Mouse (Mus musculus) limb, embryonic 14.5 days (tissue): ENCODE results near the gene Fbxw5. TPM values are rescaled to one million over a fixed set of nuclear protein-coding genes. Genes with fewer than 3 reads are reported as not detected.
"Not testable (repeated sequence)": the region's sequence is repeated elsewhere in the genome, so short reads cannot be mapped to it uniquely, and the experiment has no call there.

Experiments
- ATAC-seq: fragments of 200-750 bp; cut with Nextera tagmentation; 2 replicates; pipeline ENCODE4 v1.8.0; 2017; ENCODE audit warnings: low read depth, moderate number of reproducible peaks, moderate TSS enrichment; ENCODE audit not compliant: low FRiP score
- DNase-seq: peaks from one replicate; pipeline ENCODE4 v3.0.0-alpha.2; 2015; ENCODE audit warnings: low spot score
- H3K27ac ChIP-seq: fragments of 300-500 bp; sonication (generic); replicated peaks from 2 replicates; pipeline ENCODE4 v1.5.1; 2014; ENCODE audit warnings: low read depth, mild to moderate bottlenecking, low read length, moderate library complexity, mixed read lengths
- H3K27me3 ChIP-seq: fragments of 300-500 bp; sonication (generic); 2 replicates; pipeline ENCODE4 v1.6.1; 2014; ENCODE audit warnings: low read length, mixed read lengths; ENCODE audit not compliant: control insufficient read depth, insufficient read depth
- H3K36me3 ChIP-seq: fragments of 300-500 bp; sonication (generic); 2 replicates; pipeline ENCODE4 v1.6.1; 2014; ENCODE audit warnings: mild to moderate bottlenecking, low read length, moderate library complexity, mixed read lengths; ENCODE audit not compliant: control insufficient read depth, insufficient read depth
- H3K4me1 ChIP-seq: fragments of 300-500 bp; sonication (generic); 2 replicates; pipeline ENCODE4 v1.6.1; 2014; ENCODE audit warnings: antibody characterized with exemption, low read length, mixed read lengths; ENCODE audit not compliant: control insufficient read depth, insufficient read depth
- H3K4me2 ChIP-seq: fragments of 300-500 bp; sonication (generic); replicated peaks from 2 replicates; pipeline ENCODE4 v1.6.1; 2014; ENCODE audit warnings: low read depth, mild to moderate bottlenecking, low read length, moderate library complexity; ENCODE audit not compliant: severe bottlenecking
- H3K4me3 ChIP-seq: fragments of 300-500 bp; sonication (generic); replicated peaks from 2 replicates; pipeline ENCODE4 v1.5.1; 2014; ENCODE audit warnings: low read length
- H3K9ac ChIP-seq: fragments of 300-500 bp; sonication (generic); 2 replicates; pipeline ENCODE4 v1.6.1; 2014; ENCODE audit warnings: mild to moderate bottlenecking, low read depth, low read length, moderate library complexity; ENCODE audit not compliant: severe bottlenecking
- H3K9me3 ChIP-seq: fragments of 300-500 bp; sonication (generic); 2 replicates; pipeline ENCODE4 v1.6.1; 2016; ENCODE audit warnings: low read length; ENCODE audit not compliant: control insufficient read depth
- POLR2A ChIP-seq: fragments of 200-500 bp; IDR thresholded peaks from 2 replicates; pipeline ENCODE4 v1.8.0; 2012; ENCODE audit warnings: inconsistent platforms, mild to moderate bottlenecking, moderate library complexity, borderline replicate concordance; ENCODE audit not compliant: insufficient read depth, insufficient read length; ENCODE audit errors: extremely low read depth
- WGBS: fragments of 180-500 bp; shearing (Covaris S2); extraction: QIAGEN DNeasy Blood & Tissue Kit; methylation state at CpG from one replicate; pipeline ENCODE4 v1.1.7; 2014; 5-methylcytosine and 5-hydroxymethylcytosine counted together
- polyA plus RNA-seq, 2 experiments: library from polyadenylated mRNA; depleted of rRNA in 1 of 2; stranded (reverse) in 1 of 2; unstranded in 1 of 2; fragments of >200 nt; fragmentation: Nextera tagmentation in 1 of 2; extraction: Ambion mirVana in 1 of 2; gene quantifications; 2 replicates each; pipeline versions ENCODE4 v1.2.1 to v1.2.3; 2012 to 2014

Gene Fbxw5
- polyA plus RNA-seq, 2 experiments, result 46.2 to 70.0 TPM

- ATAC-seq (peak; percentile 100), DNase-seq (peak; percentile 99)
- no peaks in the 10 kb centered on the region for H3K9me3 ChIP-seq
- peak within 1 kb of the TSS; percentile 53; the same call in 1 of the 2 replicates for H3K27ac ChIP-seq
- no peaks in the 10 kb centered on the region for H3K27me3 ChIP-seq
- peak within 1 kb of the TSS; percentile 75 for H3K4me3 ChIP-seq
- H3K9ac ChIP-seq, result peak within 1 kb of the TSS; percentile 80
- peak within 1 kb of the TSS; percentile 77 for H3K4me2 ChIP-seq
- peaks cover 2% of the 10 kb centered on the region; the same call in 1 of the 2 replicates for H3K4me1 ChIP-seq
- no peaks in the 10 kb centered on the region; the same call in 1 of the 2 replicates for H3K36me3 ChIP-seq
- no peak for TF ChIP-seq POLR2A
- WGBS, result 3% methylated on average over 48 of the region's 48 CpGs
Observed at GRCm38 (mm10) chr2:25546811-25547491, 46.4 kb downstream of the Fbxw5 start, which contains the start of gene Traf2. Gene Traf2, minus strand, starts transcription at chr2:25546940.

- Histone ChIP-seq H3K4me2 (no peak overlapping the region), H3K9ac (no peak overlapping the region), H3K36me3 (no peaks in the 10 kb centered on the region; the same call in 1 of the 2 replicates), H3K4me1 (peaks cover 2% of the 10 kb centered on the region; the same call in 1 of the 2 replicates), H3K27ac (no peak overlapping the region), H3K9me3 (no peaks in the 10 kb centered on the region), H3K4me3 (no peak overlapping the region), H3K27me3 (no peaks in the 10 kb centered on the region)
- no peak for DNase-seq
- 65% methylated on average over 9 of the region's 9 CpGs for WGBS
- no peak for TF ChIP-seq POLR2A
- ATAC-seq, result no peak
Observed at GRCm38 (mm10) chr2:25549021-25549991, 48.8 kb downstream of the Fbxw5 start.

GRCm38 (mm10) chr2:25551186-25551585 is 50.6 kb downstream of the Fbxw5 start:
- Histone ChIP-seq H3K4me2 (no peak overlapping the region), H3K4me1 (no peaks in the 10 kb centered on the region), H3K27me3 (no peaks in the 10 kb centered on the region), H3K27ac (no peak overlapping the region), H3K9me3 (no peaks in the 10 kb centered on the region), H3K4me3 (no peak overlapping the region), H3K9ac (no peak overlapping the region), H3K36me3 (no peaks in the 10 kb centered on the region)
- 39% methylated on average over 5 of the region's 5 CpGs for WGBS
- DNase-seq (no peak), ATAC-seq (no peak)
- no peak for TF ChIP-seq POLR2A

- WGBS, result 86% methylated on average over 4 of the region's 4 CpGs
- H3K27me3 ChIP-seq, H3K4me1 ChIP-seq, ATAC-seq, H3K9me3 ChIP-seq, H3K27ac ChIP-seq, H3K4me3 ChIP-seq, H3K4me2 ChIP-seq, H3K36me3 ChIP-seq, DNase-seq, H3K9ac ChIP-seq: not testable (repeated sequence)
Observed at GRCm38 (mm10) chr2:25553171-25553786, 52.7 kb downstream of the Fbxw5 start.

Other genes starting within 250 kb of the Fbxw5 start
Only the 30 nearest of the 36 such genes appear.
- 0.09 TPM in 1 of 2 replicates, not detected in the other for gene Lrrc26, start 210.8 kb upstream of the Fbxw5 start, polyA plus RNA-seq (2012; rRNA removed)
- gene Lrrc26, start 210.8 kb upstream of the Fbxw5 start, polyA plus RNA-seq (2014; fragmentation: Nextera tagmentation; extraction: Ambion mirVana), result 0.15 TPM in 1 of 2 replicates, not detected in the other
- gene Grin1, start 181.6 kb upstream of the Fbxw5 start, polyA plus RNA-seq (2012; rRNA removed), result 0.34 and 0.42 TPM in 2 replicates
- 0.43 and 1.3 TPM in 2 replicates for gene Grin1, start 181.6 kb upstream of the Fbxw5 start, polyA plus RNA-seq (2014; fragmentation: Nextera tagmentation; extraction: Ambion mirVana)
- 34.8 and 35.3 TPM in 2 replicates for gene Man1b1, start 168.4 kb upstream of the Fbxw5 start, polyA plus RNA-seq (2012; rRNA removed)
- gene Man1b1, start 168.4 kb upstream of the Fbxw5 start, polyA plus RNA-seq (2014; fragmentation: Nextera tagmentation; extraction: Ambion mirVana), result 70.2 and 83.5 TPM in 2 replicates
- gene Dpp7, start 144.4 kb upstream of the Fbxw5 start, polyA plus RNA-seq (2012; rRNA removed), result 43.6 and 50.6 TPM in 2 replicates
- 24.7 and 25.8 TPM in 2 replicates for gene Dpp7, start 144.4 kb upstream of the Fbxw5 start, polyA plus RNA-seq (2014; fragmentation: Nextera tagmentation; extraction: Ambion mirVana)
- gene Uap1l1, start 135.1 kb upstream of the Fbxw5 start, polyA plus RNA-seq (2012; rRNA removed), result 8.2 and 10.7 TPM in 2 replicates
- 15.8 and 17.6 TPM in 2 replicates for gene Uap1l1, start 135.1 kb upstream of the Fbxw5 start, polyA plus RNA-seq (2014; fragmentation: Nextera tagmentation; extraction: Ambion mirVana)
- 42.5 and 59.7 TPM in 2 replicates for gene Sapcd2, start 128.4 kb upstream of the Fbxw5 start, polyA plus RNA-seq (2012; rRNA removed)
- 33.1 and 35.9 TPM in 2 replicates for gene Sapcd2, start 128.4 kb upstream of the Fbxw5 start, polyA plus RNA-seq (2014; fragmentation: Nextera tagmentation; extraction: Ambion mirVana)
- gene Entpd2, start 104.9 kb upstream of the Fbxw5 start, polyA plus RNA-seq (2012; rRNA removed), result 3.3 and 3.9 TPM in 2 replicates
- 2.1 and 2.6 TPM in 2 replicates for gene Entpd2, start 104.9 kb upstream of the Fbxw5 start, polyA plus RNA-seq (2014; fragmentation: Nextera tagmentation; extraction: Ambion mirVana)
- 76.2 TPM in 2 replicates for gene Npdc1, start 101.4 kb upstream of the Fbxw5 start, polyA plus RNA-seq (2012; rRNA removed)
- gene Npdc1, start 101.4 kb upstream of the Fbxw5 start, polyA plus RNA-seq (2014; fragmentation: Nextera tagmentation; extraction: Ambion mirVana), result 38.9 and 42.9 TPM in 2 replicates
- 0.05 and 0.11 TPM in 2 replicates for gene Fut7, start 77.5 kb upstream of the Fbxw5 start, polyA plus RNA-seq (2012; rRNA removed)
- gene Fut7, start 77.5 kb upstream of the Fbxw5 start, polyA plus RNA-seq (2014; fragmentation: Nextera tagmentation; extraction: Ambion mirVana), result not detected in 2 replicates
- gene Abca2, start 72.0 kb upstream of the Fbxw5 start, polyA plus RNA-seq (2012; rRNA removed), result 15.3 and 17.4 TPM in 2 replicates
- gene Abca2, start 72.0 kb upstream of the Fbxw5 start, polyA plus RNA-seq (2014; fragmentation: Nextera tagmentation; extraction: Ambion mirVana), result 5.9 and 7.4 TPM in 2 replicates
- gene Clic3, start 43.9 kb upstream of the Fbxw5 start, polyA plus RNA-seq (2012; rRNA removed), result 7.7 and 10.9 TPM in 2 replicates
- gene Clic3, start 43.9 kb upstream of the Fbxw5 start, polyA plus RNA-seq (2014; fragmentation: Nextera tagmentation; extraction: Ambion mirVana), result 13.4 and 22.5 TPM in 2 replicates
- 65.6 and 71.0 TPM in 2 replicates for gene Paxx, start 39.7 kb upstream of the Fbxw5 start, polyA plus RNA-seq (2012; rRNA removed)
- gene Paxx, start 39.7 kb upstream of the Fbxw5 start, polyA plus RNA-seq (2014; fragmentation: Nextera tagmentation; extraction: Ambion mirVana), result 34.0 and 44.9 TPM in 2 replicates
- gene Ptgds, start 30.7 kb upstream of the Fbxw5 start, polyA plus RNA-seq (2012; rRNA removed), result 0.87 and 2.4 TPM in 2 replicates
- 4.0 and 4.1 TPM in 2 replicates for gene Ptgds, start 30.7 kb upstream of the Fbxw5 start, polyA plus RNA-seq (2014; fragmentation: Nextera tagmentation; extraction: Ambion mirVana)
- not detected in 2 replicates for gene Lcn12, start 6.8 kb upstream of the Fbxw5 start, polyA plus RNA-seq (2012; rRNA removed)
- gene Lcn12, start 6.8 kb upstream of the Fbxw5 start, polyA plus RNA-seq (2014; fragmentation: Nextera tagmentation; extraction: Ambion mirVana), result not detected in 2 replicates
- gene C8g, start 969 bp downstream of the Fbxw5 start, polyA plus RNA-seq (2012; rRNA removed), result 4.2 and 5.5 TPM in 2 replicates
- 4.4 and 4.6 TPM in 2 replicates for gene C8g, start 969 bp downstream of the Fbxw5 start, polyA plus RNA-seq (2014; fragmentation: Nextera tagmentation; extraction: Ambion mirVana)
- 18.0 and 18.9 TPM in 2 replicates for gene Traf2, start 46.2 kb downstream of the Fbxw5 start, polyA plus RNA-seq (2012; rRNA removed)
- 29.2 and 35.6 TPM in 2 replicates for gene Traf2, start 46.2 kb downstream of the Fbxw5 start, polyA plus RNA-seq (2014; fragmentation: Nextera tagmentation; extraction: Ambion mirVana)
- gene Edf1, start 57.1 kb downstream of the Fbxw5 start, polyA plus RNA-seq (2012; rRNA removed), result 116 and 174 TPM in 2 replicates
- 325 and 331 TPM in 2 replicates for gene Edf1, start 57.1 kb downstream of the Fbxw5 start, polyA plus RNA-seq (2014; fragmentation: Nextera tagmentation; extraction: Ambion mirVana)
- gene Mamdc4, start 74.1 kb downstream of the Fbxw5 start, polyA plus RNA-seq (2012; rRNA removed), result 10.9 and 15.0 TPM in 2 replicates
- gene Mamdc4, start 74.1 kb downstream of the Fbxw5 start, polyA plus RNA-seq (2014; fragmentation: Nextera tagmentation; extraction: Ambion mirVana), result 1.4 and 1.8 TPM in 2 replicates
- gene Phpt1, start 74.5 kb downstream of the Fbxw5 start, polyA plus RNA-seq (2012; rRNA removed), result 137 and 139 TPM in 2 replicates
- 167 and 176 TPM in 2 replicates for gene Phpt1, start 74.5 kb downstream of the Fbxw5 start, polyA plus RNA-seq (2014; fragmentation: Nextera tagmentation; extraction: Ambion mirVana)
- 2.5 and 3.5 TPM in 2 replicates for gene Ajm1, start 81.0 kb downstream of the Fbxw5 start, polyA plus RNA-seq (2012; rRNA removed)
- gene Ajm1, start 81.0 kb downstream of the Fbxw5 start, polyA plus RNA-seq (2014; fragmentation: Nextera tagmentation; extraction: Ambion mirVana), result 0.18 and 0.19 TPM in 2 replicates
- 99.4 and 110 TPM in 2 replicates for gene Rabl6, start 107.8 kb downstream of the Fbxw5 start, polyA plus RNA-seq (2012; rRNA removed)
- gene Rabl6, start 107.8 kb downstream of the Fbxw5 start, polyA plus RNA-seq (2014; fragmentation: Nextera tagmentation; extraction: Ambion mirVana), result 74.8 and 80.7 TPM in 2 replicates
- gene Ccdc183, start 116.9 kb downstream of the Fbxw5 start, polyA plus RNA-seq (2012; rRNA removed), result 0.03 TPM in 2 replicates
- gene Ccdc183, start 116.9 kb downstream of the Fbxw5 start, polyA plus RNA-seq (2014; fragmentation: Nextera tagmentation; extraction: Ambion mirVana), result 0.19 and 0.28 TPM in 2 replicates
- gene Tmem141, start 121.3 kb downstream of the Fbxw5 start, polyA plus RNA-seq (2012; rRNA removed), result 25.6 and 26.8 TPM in 2 replicates
- gene Tmem141, start 121.3 kb downstream of the Fbxw5 start, polyA plus RNA-seq (2014; fragmentation: Nextera tagmentation; extraction: Ambion mirVana), result 30.3 and 31.9 TPM in 2 replicates
- 0.92 and 0.98 TPM in 2 replicates for gene Fcna, start 127.3 kb downstream of the Fbxw5 start, polyA plus RNA-seq (2012; rRNA removed)
- 2.0 TPM in 2 replicates for gene Fcna, start 127.3 kb downstream of the Fbxw5 start, polyA plus RNA-seq (2014; fragmentation: Nextera tagmentation; extraction: Ambion mirVana)
- 0.13 and 0.29 TPM in 2 replicates for gene Lcn8, start 152.4 kb downstream of the Fbxw5 start, polyA plus RNA-seq (2012; rRNA removed)
- gene Lcn8, start 152.4 kb downstream of the Fbxw5 start, polyA plus RNA-seq (2014; fragmentation: Nextera tagmentation; extraction: Ambion mirVana), result 0.72 TPM in 1 of 2 replicates, not detected in the other
- gene Lcn5, start 157.2 kb downstream of the Fbxw5 start, polyA plus RNA-seq (2012; rRNA removed), result 0.26 TPM in 1 of 2 replicates, not detected in the other
- not detected in 2 replicates for gene Lcn5, start 157.2 kb downstream of the Fbxw5 start, polyA plus RNA-seq (2014; fragmentation: Nextera tagmentation; extraction: Ambion mirVana)
- gene Lcn6, start 176.0 kb downstream of the Fbxw5 start, polyA plus RNA-seq (2012; rRNA removed), result not detected in 2 replicates
- not detected in 2 replicates for gene Lcn6, start 176.0 kb downstream of the Fbxw5 start, polyA plus RNA-seq (2014; fragmentation: Nextera tagmentation; extraction: Ambion mirVana)
- not detected in 2 replicates for gene Lcn10, start 182.0 kb downstream of the Fbxw5 start, polyA plus RNA-seq (2012; rRNA removed)
- not detected in 2 replicates for gene Lcn10, start 182.0 kb downstream of the Fbxw5 start, polyA plus RNA-seq (2014; fragmentation: Nextera tagmentation; extraction: Ambion mirVana)
- gene Obp2a, start 199.3 kb downstream of the Fbxw5 start, polyA plus RNA-seq (2012; rRNA removed), result not detected in 2 replicates
- gene Obp2a, start 199.3 kb downstream of the Fbxw5 start, polyA plus RNA-seq (2014; fragmentation: Nextera tagmentation; extraction: Ambion mirVana), result not detected in 2 replicates
- 66.3 and 75.3 TPM in 2 replicates for gene Bmyc, start 206.0 kb downstream of the Fbxw5 start, polyA plus RNA-seq (2012; rRNA removed)
- gene Bmyc, start 206.0 kb downstream of the Fbxw5 start, polyA plus RNA-seq (2014; fragmentation: Nextera tagmentation; extraction: Ambion mirVana), result 93.1 and 93.5 TPM in 2 replicates